Mouse (Mus musculus): ENCODE data around the gene Ccnd3.
"Not testable (repeated sequence)": the region's sequence is repeated elsewhere in the genome, so short reads cannot be mapped to it uniquely, and the experiment has no call there.

Gene Ccnd3

DNA sequence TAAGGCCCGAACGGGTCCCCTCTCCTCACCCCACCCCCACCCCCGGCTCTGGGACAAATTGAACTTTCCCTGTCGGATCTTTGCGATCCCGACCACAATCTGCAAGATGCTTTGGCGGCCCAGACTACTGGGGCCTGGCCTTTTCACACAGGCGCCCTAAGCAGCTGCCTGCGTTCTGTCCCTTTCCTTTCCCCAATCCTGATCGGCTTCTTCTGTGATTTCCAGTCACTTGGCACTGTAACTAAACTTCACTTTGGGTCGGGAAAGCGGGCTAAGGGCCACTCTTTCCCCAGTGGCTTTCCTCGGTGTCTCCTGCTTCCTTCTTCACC lies 89.0 kb downstream of the Ccnd3 start:
- DNase-seq (ENCODE audit: extremely low spot score, low spot score): no peak

- peak; percentile 53 for DNase-seq (ENCODE audit: extremely low spot score, low spot score)
Measured at GRCm38 (mm10) chr17:47594183-47594968, 89.5 kb downstream of the Ccnd3 start.

- DNase-seq (ENCODE audit: extremely low spot score, low spot score): no peak
Measured at GRCm38 (mm10) chr17:47594969-47595247, 90.1 kb downstream of the Ccnd3 start.

DNA sequence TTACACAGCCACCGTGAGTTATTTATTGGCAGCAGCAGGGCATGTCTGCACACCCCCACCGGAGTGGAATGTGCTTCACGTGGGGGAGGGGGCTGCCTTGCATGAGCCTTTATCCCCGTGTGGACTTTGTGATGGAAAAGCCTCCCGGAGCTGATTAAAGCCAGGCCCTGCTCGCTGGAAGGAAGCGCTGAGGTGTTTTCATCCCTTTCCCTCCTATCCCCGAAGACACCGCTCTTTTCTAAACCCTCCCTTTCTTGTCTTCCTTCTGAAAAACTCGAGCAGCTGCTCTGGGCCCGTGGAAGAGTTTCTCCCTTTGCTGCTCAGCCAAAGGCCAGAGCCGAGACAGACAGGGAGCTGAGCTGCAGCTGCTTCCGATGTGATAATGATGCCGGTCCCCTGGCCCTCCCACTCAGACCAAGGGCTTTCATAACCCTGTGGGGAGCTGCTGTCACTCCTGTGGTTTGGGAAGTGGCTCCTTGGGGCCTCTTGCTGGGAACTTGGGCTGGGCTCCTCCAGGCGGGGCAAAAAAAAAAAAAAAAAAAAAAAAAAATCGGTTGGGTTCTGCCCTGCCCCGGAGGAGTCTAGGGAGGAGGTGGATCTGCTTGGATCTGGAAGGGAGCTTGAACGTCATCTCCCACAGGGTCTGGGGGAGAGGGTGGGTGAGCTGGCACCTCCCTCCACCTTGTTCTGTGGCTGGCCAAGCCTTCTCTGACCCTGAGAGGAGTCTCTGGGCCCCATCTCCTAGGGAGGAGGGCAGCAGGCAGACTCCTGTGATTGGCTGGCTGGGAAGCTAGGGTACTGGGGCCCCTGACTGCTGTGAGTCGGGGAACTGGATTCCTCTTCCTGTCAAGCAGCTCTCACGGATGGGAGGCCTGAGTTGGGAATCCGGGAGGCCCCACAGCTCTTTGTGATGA lies 90.7 kb downstream of the Ccnd3 start:
- peak; percentile 78 for DNase-seq (ENCODE audit: extremely low spot score, low spot score)

DNA sequence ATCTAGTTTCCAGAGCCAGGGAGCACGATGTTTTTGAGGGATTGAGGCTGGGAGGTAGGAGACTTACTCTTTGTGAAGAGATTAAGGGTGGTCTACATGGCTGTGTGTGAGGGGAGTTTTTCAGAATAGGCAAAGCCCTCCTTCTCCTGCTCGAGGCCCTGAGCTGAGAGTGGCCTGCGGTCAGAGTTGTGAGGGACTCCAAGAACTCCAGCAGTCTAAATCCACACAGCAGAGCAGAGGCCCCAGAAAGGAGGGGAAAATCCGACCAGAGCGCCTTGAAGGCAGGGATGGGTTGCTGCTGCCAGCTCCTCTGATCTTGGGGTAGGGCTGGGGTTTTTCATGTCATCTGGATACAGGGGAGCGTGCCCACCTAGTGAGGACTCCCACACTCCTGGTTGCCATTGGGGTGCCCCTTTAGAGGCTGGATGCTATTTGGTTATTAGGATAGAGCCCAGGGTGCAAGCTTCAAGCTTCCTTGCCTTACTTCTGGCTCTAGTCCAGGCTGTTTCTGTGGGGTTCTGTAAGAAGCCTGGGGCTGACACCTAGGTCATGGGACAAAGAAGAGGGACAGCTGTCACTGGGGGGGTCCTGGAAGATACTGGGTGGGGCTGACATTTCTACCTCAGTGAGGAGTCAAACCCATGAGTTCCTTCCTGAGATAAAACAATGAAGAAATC lies 91.4 kb downstream of the Ccnd3 start:
- DNase-seq (ENCODE audit: extremely low spot score, low spot score): no peak

DNA sequence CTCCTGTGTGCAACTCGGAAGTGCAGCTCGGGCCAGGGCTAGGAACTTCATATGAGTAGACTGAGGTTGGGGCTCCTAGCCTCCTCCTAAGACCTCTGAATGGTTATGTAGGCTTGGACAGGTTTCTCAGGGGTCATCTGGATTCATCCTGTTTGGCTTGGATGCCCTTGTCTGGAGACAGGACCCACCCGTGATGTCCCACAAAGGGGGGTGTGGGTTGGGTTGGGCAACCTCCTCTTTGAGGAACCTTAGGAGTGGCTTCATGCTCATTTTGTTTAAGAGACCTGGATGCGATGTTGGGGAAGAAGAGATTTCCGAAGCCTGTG lies 92.0 kb downstream of the Ccnd3 start:
- no peak for DNase-seq (ENCODE audit: extremely low spot score, low spot score)

- no peak for DNase-seq (ENCODE audit: extremely low spot score, low spot score)
Measured at GRCm38 (mm10) chr17:47597261-47597660, 92.4 kb downstream of the Ccnd3 start.

DNA sequence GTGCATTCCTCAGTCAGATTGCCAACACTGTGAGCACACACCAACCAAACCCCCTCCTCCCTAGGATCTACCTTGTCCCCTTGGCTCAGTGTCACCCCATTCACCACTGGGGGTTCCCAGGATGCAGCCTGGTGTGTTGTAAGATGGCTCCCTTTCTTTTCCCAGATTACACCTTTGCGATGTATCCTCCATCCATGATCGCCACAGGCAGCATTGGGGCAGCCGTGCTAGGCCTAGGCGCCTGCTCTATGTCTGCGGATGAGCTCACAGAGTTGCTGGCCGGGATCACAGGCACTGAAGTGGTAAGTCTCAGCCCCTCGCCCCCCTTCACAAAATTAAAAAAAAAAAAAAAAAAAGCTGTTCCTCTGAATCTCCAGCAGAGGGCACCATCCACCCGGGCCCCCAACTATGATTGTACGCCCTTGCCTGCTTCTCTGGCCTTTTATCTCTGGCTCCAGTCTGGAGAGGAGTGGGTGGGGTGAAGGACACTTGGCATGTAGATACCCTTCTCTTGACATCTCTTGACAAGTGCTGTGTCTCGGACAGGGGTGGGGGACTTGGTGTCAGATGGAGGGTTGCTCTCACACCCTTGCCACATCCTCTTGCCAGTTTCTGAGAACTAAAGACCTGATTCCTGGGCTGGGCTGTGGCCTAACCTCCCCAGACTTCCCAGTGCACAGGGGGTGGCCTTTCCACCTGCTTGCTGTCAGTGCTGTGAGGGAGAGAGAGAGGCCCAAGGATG lies 93.2 kb downstream of the Ccnd3 start:
- peak; percentile 47 for DNase-seq (ENCODE audit: extremely low spot score, low spot score)

- not testable (repeated sequence) for DNase-seq (ENCODE audit: extremely low spot score, low spot score)
Measured at GRCm38 (mm10) chr17:47598580-47599304, 93.9 kb downstream of the Ccnd3 start.

GRCm38 (mm10) chr17:47599511-47600297 lies 94.9 kb downstream of the Ccnd3 start:
- DNase-seq (ENCODE audit: extremely low spot score, low spot score): no peak

GRCm38 (mm10) chr17:47600601-47601388 lies 95.9 kb downstream of the Ccnd3 start:
- DNase-seq (ENCODE audit: extremely low spot score, low spot score): no peak

DNA sequence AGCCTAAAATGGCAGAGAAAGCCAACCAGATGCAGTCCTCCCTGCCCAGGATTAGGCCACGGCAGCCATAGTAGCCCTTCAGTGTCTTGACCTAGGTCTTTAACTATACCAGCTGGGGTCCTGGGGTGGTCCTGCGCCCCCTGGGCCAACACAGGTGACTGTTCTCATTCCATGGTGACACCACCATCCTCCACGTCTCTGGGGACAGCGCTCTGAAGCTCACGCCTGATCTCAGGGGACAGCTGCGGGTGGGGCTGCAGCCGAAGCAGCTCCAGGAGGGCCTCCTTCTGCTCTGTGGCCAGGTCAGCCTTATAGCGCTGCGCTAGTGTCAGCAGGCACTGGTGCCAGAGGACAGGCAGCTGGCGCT lies 96.5 kb downstream of the Ccnd3 start:
- no peak for DNase-seq (ENCODE audit: extremely low spot score, low spot score)

DNA sequence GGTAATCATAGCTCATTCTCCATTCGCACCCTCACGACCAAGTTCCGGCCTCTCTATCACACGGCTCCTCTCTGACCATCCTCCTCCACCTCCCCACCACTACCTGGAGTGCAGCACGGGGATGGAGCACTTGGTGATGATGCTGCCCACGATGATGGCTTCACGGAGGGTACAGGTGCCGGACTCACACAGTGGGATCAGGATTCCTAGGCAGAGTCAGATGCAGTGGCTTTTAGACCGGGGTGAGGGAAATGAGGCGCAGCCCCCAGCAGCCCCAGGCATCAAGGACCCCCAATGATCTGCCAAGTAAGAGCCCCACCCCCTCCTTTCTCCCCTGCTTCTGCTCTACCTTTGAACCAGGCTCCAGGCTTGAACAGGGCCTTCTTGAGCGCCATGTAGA lies 97.4 kb downstream of the Ccnd3 start:
- DNase-seq (ENCODE audit: extremely low spot score, low spot score): no peak

GRCm38 (mm10) chr17:47606220-47606619 lies 101.4 kb downstream of the Ccnd3 start:
- DNase-seq (ENCODE audit: extremely low spot score, low spot score): no peak

GRCm38 (mm10) chr17:47609182-47609581 lies 104.3 kb downstream of the Ccnd3 start:
- DNase-seq (ENCODE audit: extremely low spot score, low spot score): no peak

GRCm38 (mm10) chr17:47610849-47611660 lies 106.2 kb downstream of the Ccnd3 start, which contains the start of the genes Bysl, Med20 and Gm20517:
Bysl (minus strand) TSS chr17:47611492.
Med20 (plus strand) TSS chr17:47611582.
Gm20517 (plus strand) TSS chr17:47611589.
- DNase-seq (ENCODE audit: extremely low spot score, low spot score): peak; percentile 99

- no peak for DNase-seq (ENCODE audit: extremely low spot score, low spot score)
Measured at GRCm38 (mm10) chr17:47611661-47611982, 106.8 kb downstream of the Ccnd3 start.

- DNase-seq (ENCODE audit: extremely low spot score, low spot score): no peak
Measured at GRCm38 (mm10) chr17:47614018-47614417, 109.2 kb downstream of the Ccnd3 start.

GRCm38 (mm10) chr17:47616119-47616518 lies 111.3 kb downstream of the Ccnd3 start:
- no peak for DNase-seq (ENCODE audit: extremely low spot score, low spot score)
